23 mouse cellular contexts compared by ENCODE assay signal in the genomic region with DNA sequence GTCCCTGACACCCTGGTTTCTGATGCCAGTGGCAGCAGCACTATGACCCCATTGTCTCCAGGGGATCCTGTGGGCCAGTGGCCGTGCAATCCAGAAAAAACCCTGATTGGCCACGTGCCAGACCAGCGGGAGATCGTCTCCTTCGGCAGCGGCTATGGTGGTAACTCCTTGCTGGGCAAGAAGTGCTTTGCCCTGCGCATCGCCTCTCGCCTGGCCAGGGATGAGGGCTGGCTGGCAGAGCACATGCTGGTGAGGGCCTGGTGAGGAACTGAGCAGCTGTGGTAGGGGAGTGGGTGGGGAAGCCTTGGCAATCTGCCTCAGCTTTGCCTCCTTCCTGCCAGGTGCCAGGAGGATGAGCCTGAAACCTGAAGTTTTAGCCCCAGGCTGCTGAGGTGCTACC. TPM values are rescaled to one million over a fixed set of nuclear protein-coding genes. Genes with fewer than 3 reads are reported as not detected.
DNase-seq lines count a peak whose midpoint lies in the region; ATAC-seq and TF ChIP-seq lines count a peak whose summit lies in the region.
"Had no signal": no experiment of that assay in that cellular context is flagged by ENCODE, and none has a peak within 500 bp of the region (broad histone marks: within the 10 kb centered on the region; RNA-seq: fewer than 3 reads in every experiment).

No protein-coding gene starts in this region.

- no peak overlapping the region for H3K4me2 ChIP-seq in hindbrain, embryonic 16.5 days (ENCODE audit: low read length)
- H3K4me2 ChIP-seq in hindbrain, postnatal 0 days (ENCODE audit: low read depth, low read length): no peak overlapping the region
- H3K4me2 ChIP-seq: heart, embryonic 12.5 days; liver, embryonic 11.5 days; lung, embryonic 14.5 days had no signal

- peaks cover 22% of the 10 kb centered on the region for H3K36me3 ChIP-seq in hindbrain, embryonic 16.5 days (ENCODE audit: control insufficient read depth, insufficient read depth, low read length)
- peaks cover 26% of the 10 kb centered on the region for H3K36me3 ChIP-seq in hindbrain, postnatal 0 days (ENCODE audit: insufficient read depth, low read length)

- no peak for ATAC-seq in hindbrain, embryonic 16.5 days
- ATAC-seq in hindbrain, postnatal 0 days: no peak
- ATAC-seq: activated CD4-positive, CD25-positive, alpha-beta regulatory T cell, adult 4 months had no signal

- H3K9ac ChIP-seq in hindbrain, embryonic 16.5 days (ENCODE audit: low read depth, low read length): 0 out of 2 replicates have a peak overlapping the region, but pooled peaks have one; percentile 5
- H3K9ac ChIP-seq in hindbrain, postnatal 0 days (replicated peaks; ENCODE audit: low read length): no peak overlapping the region
- H3K9ac ChIP-seq: heart, embryonic 12.5 days; lung, embryonic 14.5 days had no signal

- 51% methylated on average over 9 of the region's 9 CpGs for WGBS in hindbrain, embryonic 16.5 days
- 36% methylated on average over 9 of the region's 9 CpGs for WGBS in hindbrain, postnatal 0 days

- H3K27me3 ChIP-seq in hindbrain, embryonic 16.5 days (replicated peaks; ENCODE audit: control insufficient read depth, insufficient read depth, low read length): no peaks in the 10 kb centered on the region
- H3K27me3 ChIP-seq in hindbrain, postnatal 0 days (ENCODE audit: insufficient read depth, low read length): no peaks in the 10 kb centered on the region
- H3K27me3 ChIP-seq: heart, embryonic 12.5 days had no signal

- DNase-seq in cerebellum, adult 11-12 months: peak; percentile 52
- no peak for DNase-seq in cerebellum, adult 11 months
- no peak for DNase-seq in hindbrain, postnatal 0 days (ENCODE audit: low spot score)
- peak; percentile 68 for DNase-seq in testis, postnatal 10 days (ENCODE audit: low spot score)
- no peak for DNase-seq in testis, postnatal 14 days (ENCODE audit: low spot score)
- DNase-seq in spleen, adult 18-20 months: no peak
- DNase-seq in adrenal gland, postnatal 36 days: no peak
- DNase-seq: gastrocnemius, postnatal 25 days; heart, postnatal 36 days; kidney, postnatal 14 days; layer of hippocampus, adult 9-11 months; lung, embryonic 14.5 days; midbrain, embryonic 14.5 days had no signal

- no peak overlapping the region for H3K27ac ChIP-seq in hindbrain, embryonic 16.5 days (ENCODE audit: low read depth, low read length)
- no peak overlapping the region for H3K27ac ChIP-seq in hindbrain, postnatal 0 days
- H3K27ac ChIP-seq: macrophage had no signal

- H3K9me3 ChIP-seq in hindbrain, embryonic 16.5 days (ENCODE audit: control insufficient read depth, low read length): no peaks in the 10 kb centered on the region
- no peaks in the 10 kb centered on the region for H3K9me3 ChIP-seq in hindbrain, postnatal 0 days (ENCODE audit: low read length)
- H3K9me3 ChIP-seq: heart, embryonic 12.5 days had no signal

- peaks cover 15% of the 10 kb centered on the region for H3K4me1 ChIP-seq in hindbrain, embryonic 16.5 days (ENCODE audit: control insufficient read depth, insufficient read depth, low read depth, low read length)
- H3K4me1 ChIP-seq in hindbrain, postnatal 0 days (ENCODE audit: insufficient read depth, low read length): peaks cover 8% of the 10 kb centered on the region

- TF ChIP-seq CTCF in hindbrain, postnatal 0 days (IDR thresholded peaks at IDR 0.05; ENCODE audit: low read depth): no peak

- H3K4me3 ChIP-seq in hindbrain, embryonic 16.5 days (ENCODE audit: low read length): no peak overlapping the region
- H3K4me3 ChIP-seq in hindbrain, postnatal 0 days (ENCODE audit: low read length): no peak overlapping the region
- H3K4me3 ChIP-seq: heart, embryonic 12.5 days had no signal

RNA-seq across cellular contexts. Expression of gene Pck2, which starts 4.3 kb away (rescaled TPM):
- polyA plus RNA-seq in hindbrain, embryonic 16.5 days (2015; fragmentation: Nextera tagmentation; extraction: Ambion mirVana): 29.3 and 32.4 TPM in 2 replicates
- total RNA-seq in hindbrain, postnatal 0 days (2014; rRNA removed): 30.5 and 32.0 TPM in 2 replicates
- 19.9 and 22.5 TPM in 2 replicates for polyA plus RNA-seq in hindbrain, postnatal 0 days (2015; fragmentation: Nextera tagmentation; extraction: Ambion mirVana)
- 10 to 100 TPM; 29.4 to 39.9 TPM for total RNA-seq in adrenal gland, postnatal 36 days (2021)

RNA-seq across cellular contexts. Expression of gene Dcaf11, which starts 15.5 kb away (rescaled TPM):
- polyA plus RNA-seq in hindbrain, embryonic 16.5 days (2015; fragmentation: Nextera tagmentation; extraction: Ambion mirVana): 110 and 127 TPM in 2 replicates
- 97.9 and 118 TPM in 2 replicates for total RNA-seq in hindbrain, postnatal 0 days (2014; rRNA removed)
- 94.1 and 102 TPM in 2 replicates for polyA plus RNA-seq in hindbrain, postnatal 0 days (2015; fragmentation: Nextera tagmentation; extraction: Ambion mirVana)
- total RNA-seq in adrenal gland, postnatal 36 days (2021): 100 to 1,000 TPM; 110 to 139 TPM

RNA-seq across cellular contexts. Expression of gene A730061H03Rik, which starts 15.9 kb away (rescaled TPM):
- 0.89 and 1.4 TPM in 2 replicates for polyA plus RNA-seq in hindbrain, embryonic 16.5 days (2015; fragmentation: Nextera tagmentation; extraction: Ambion mirVana)
- not detected in 2 replicates for total RNA-seq in hindbrain, postnatal 0 days (2014; rRNA removed)
- 0.55 TPM in 1 of 2 replicates, not detected in the other for polyA plus RNA-seq in hindbrain, postnatal 0 days (2015; fragmentation: Nextera tagmentation; extraction: Ambion mirVana)
- 1 to 10 TPM in 1 of 2 experiments, not detected in 1; 1.0 TPM for total RNA-seq in adrenal gland, postnatal 36 days (2021)
- total RNA-seq: gastrocnemius, postnatal 25 days; heart, postnatal 36 days; left cerebral cortex, postnatal 14 days had no signal
- polyA plus RNA-seq: activated CD4-positive, CD25-positive, alpha-beta regulatory T cell, adult 4 months; macrophage; small intestine, adult 2 months had no signal

RNA-seq across cellular contexts. Expression of gene Nrl, which starts 19.6 kb away (rescaled TPM):
- polyA plus RNA-seq in hindbrain, embryonic 16.5 days (2015; fragmentation: Nextera tagmentation; extraction: Ambion mirVana): 0.15 and 0.23 TPM in 2 replicates
- 4.4 and 7.1 TPM in 2 replicates for total RNA-seq in hindbrain, postnatal 0 days (2014; rRNA removed)
- 0.23 and 0.33 TPM in 2 replicates for polyA plus RNA-seq in hindbrain, postnatal 0 days (2015; fragmentation: Nextera tagmentation; extraction: Ambion mirVana)
- total RNA-seq in adrenal gland, postnatal 36 days (2021): not detected
- total RNA-seq: gastrocnemius, postnatal 25 days; heart, postnatal 36 days had no signal
- polyA plus RNA-seq: heart, embryonic 12.5 days; intestine, embryonic 14.5 days; liver, embryonic 11.5 days; lung, embryonic 14.5 days; macrophage; midbrain, embryonic 14.5 days; small intestine, adult 2 months; stomach, embryonic 14.5 days had no signal

RNA-seq across cellular contexts. Expression of gene Fitm1, which starts 31.1 kb away (rescaled TPM):
- polyA plus RNA-seq in hindbrain, embryonic 16.5 days (2015; fragmentation: Nextera tagmentation; extraction: Ambion mirVana): 0.26 and 1.4 TPM in 2 replicates
- total RNA-seq in hindbrain, postnatal 0 days (2014; rRNA removed): 2.9 TPM in 1 of 2 replicates, not detected in the other
- polyA plus RNA-seq in hindbrain, postnatal 0 days (2015; fragmentation: Nextera tagmentation; extraction: Ambion mirVana): 0.25 TPM in 1 of 2 replicates, not detected in the other
- total RNA-seq in adrenal gland, postnatal 36 days (2021): 1 to 10 TPM in 1 of 2 experiments, under 1 TPM in 1; 0.63 to 1.5 TPM
- total RNA-seq: left cerebral cortex, postnatal 14 days had no signal
- polyA plus RNA-seq: activated CD4-positive, CD25-positive, alpha-beta regulatory T cell, adult 4 months; frontal cortex, adult 2 months; macrophage; midbrain, embryonic 14.5 days had no signal

Comparison
In these comparisons a context has a peak if more than half of its experiments do, and no peak if none do; other contexts are left out.
1. DNase-seq: peak in cerebellum, adult 11-12 months (single experiment) and testis, postnatal 10 days (single experiment); none in cerebellum, adult 11 months (single experiment), hindbrain, postnatal 0 days (single experiment), testis, postnatal 14 days (single experiment), spleen, adult 18-20 months (0 of 2) and adrenal gland, postnatal 36 days (0 of 2).